Mouse (Mus musculus) left cerebral cortex, adult 6 months (tissue): Measurements from ENCODE around the gene Polr2m. TPM values are rescaled to one million over a fixed set of nuclear protein-coding genes. Genes with fewer than 3 reads are reported as not detected.

Experiments used
- long read RNA-seq, 2 experiments: library from polyadenylated mRNA; unstranded; transcript quantifications; one replicate each; pipeline ENCODE4 v2.0.0; 2019 to 2020
- polyA plus RNA-seq: library from polyadenylated mRNA; unstranded; fragments of <200 nt; fragmentation: Nextera tagmentation; gene quantifications from 2 replicates; pipeline ENCODE4 v1.2.3, GENCODE M21; 2021

Polr2m gene
- 194 and 220 TPM in 2 replicates for polyA plus RNA-seq
- long read RNA-seq, experiment 1, transcript Polr2m-201 (4 exons, 2,200 nt): major isoform, 2,623 of 2,716 reads
- long read RNA-seq, experiment 1, transcript Polr2m-202 (4 exons, 2,138 nt): minor isoform, 29 of 2,716 reads
- long read RNA-seq, experiment 1, partial matches to known transcripts: 37 of 2,716 reads
- long read RNA-seq, experiment 1, other reads (novel, unspliced or antisense): 27 of 2,716 reads
- long read RNA-seq, experiment 2, transcript Polr2m-201 (4 exons, 2,200 nt): major isoform, 304 of 357 reads
- long read RNA-seq, experiment 2, transcript Polr2m-204 (2 exons, 255 nt): minor isoform, 5 of 357 reads
- long read RNA-seq, experiment 2, partial matches to known transcripts: 39 of 357 reads
- long read RNA-seq, experiment 2, other reads (novel, unspliced or antisense): 8 of 357 reads

GRCm38 (mm10) chr9:71485475-71486094 is at the start of gene Polr2m:
Gene Polr2m, minus strand, starts transcription at chr9:71485935.

Other genes starting within 250 kb of the Polr2m start
- gene Myzap, start 106.4 kb upstream of the Polr2m start, polyA plus RNA-seq: 0.56 and 0.61 TPM in 2 replicates